Mouse (Mus musculus) testis, adult 2 months (tissue): ENCODE data around the gene Zfyve16.

Source experiments
- CTCF ChIP-seq: fragments of 200-500 bp; IDR thresholded peaks from 2 replicates; pipeline ENCODE4 v1.5.1; 2012; ENCODE audit warnings: low read depth, mild to moderate bottlenecking, inconsistent platforms, low read length, moderate library complexity; ENCODE audit not compliant: control insufficient read depth, insufficient read depth, insufficient replicate concordance
- POLR2A ChIP-seq: fragments of 200-500 bp; IDR thresholded peaks from 2 replicates; pipeline ENCODE4 v1.6.1; 2012; ENCODE audit warnings: low read depth, mild to moderate bottlenecking, inconsistent platforms, low read length, moderate library complexity; ENCODE audit not compliant: control insufficient read depth

GRCm38 (mm10) chr13:92467891-92468290 is 62.8 kb downstream of the Zfyve16 start:
- TF ChIP-seq CTCF (peak; percentile 21; the same call in 1 of the 2 replicates), POLR2A (no peak)
